Mouse (Mus musculus) thymus, adult 2 months (tissue): Measurements from ENCODE around the gene Gm48551. TPM values are rescaled to one million over a fixed set of nuclear protein-coding genes. Genes with fewer than 3 reads are reported as not detected.
A peak's percentile ranks its signal among the peaks of the same experiment; 100 is the strongest.

Experiments
- DNase-seq: peaks from one replicate; pipeline ENCODE4 v3.0.0; 2021
- H3K27ac ChIP-seq: fragments of 200-500 bp; 2 replicates; pipeline ENCODE4 v1.5.1; 2012; ENCODE audit warnings: low read length, control low read depth; ENCODE audit not compliant: control insufficient read depth, insufficient read depth
- H3K27me3 ChIP-seq: fragments of 200-500 bp; 2 replicates; pipeline ENCODE4 v1.6.1; 2012; ENCODE audit warnings: mild to moderate bottlenecking, low read length, moderate library complexity, mixed read lengths; ENCODE audit not compliant: control insufficient read depth, insufficient read depth
- H3K36me3 ChIP-seq: fragments of 200-500 bp; 2 replicates; pipeline ENCODE4 v1.6.1; 2012; ENCODE audit warnings: mild to moderate bottlenecking, low read length, moderate library complexity; ENCODE audit not compliant: control insufficient read depth, insufficient read depth
- H3K4me1 ChIP-seq: fragments of 200-500 bp; replicated peaks from 2 replicates; pipeline ENCODE4 v1.6.1; 2012; ENCODE audit warnings: low read length; ENCODE audit not compliant: control insufficient read depth, insufficient read depth
- H3K4me3 ChIP-seq: fragments of 200-500 bp; 2 replicates; pipeline ENCODE4 v1.5.1; 2012; ENCODE audit warnings: mild to moderate bottlenecking, low read length, control low read depth, moderate library complexity; ENCODE audit not compliant: control insufficient read depth, insufficient read depth
- CTCF ChIP-seq: fragments of 200-500 bp; IDR thresholded peaks from 2 replicates; pipeline ENCODE4 v1.5.1; 2012; ENCODE audit warnings: mild to moderate bottlenecking, control low read depth, low read length, moderate library complexity, borderline replicate concordance; ENCODE audit not compliant: control insufficient read depth, poor library complexity, insufficient read depth; ENCODE audit errors: extremely low read depth
- POLR2A ChIP-seq: fragments of 200-500 bp; IDR thresholded peaks from 2 replicates; pipeline ENCODE4 v1.6.1; 2012; ENCODE audit warnings: mild to moderate bottlenecking, low read length, control low read depth, moderate library complexity; ENCODE audit not compliant: control insufficient read depth, poor library complexity, insufficient read depth; ENCODE audit errors: extremely low read depth
- WGBS: fragments of 180-500 bp; shearing (Covaris S2); methylation state at CpG from one replicate; pipeline ENCODE4 v1.1.7; 2018; 5-methylcytosine and 5-hydroxymethylcytosine counted together
- polyA plus RNA-seq: library from polyadenylated mRNA; depleted of rRNA; stranded (reverse); fragments of >200 nt; gene quantifications from 2 replicates; pipeline ENCODE4 v1.2.3, GENCODE M21; 2012

The Gm48551 gene
- polyA plus RNA-seq, 1 experiment: 5.3 TPM

DNA sequence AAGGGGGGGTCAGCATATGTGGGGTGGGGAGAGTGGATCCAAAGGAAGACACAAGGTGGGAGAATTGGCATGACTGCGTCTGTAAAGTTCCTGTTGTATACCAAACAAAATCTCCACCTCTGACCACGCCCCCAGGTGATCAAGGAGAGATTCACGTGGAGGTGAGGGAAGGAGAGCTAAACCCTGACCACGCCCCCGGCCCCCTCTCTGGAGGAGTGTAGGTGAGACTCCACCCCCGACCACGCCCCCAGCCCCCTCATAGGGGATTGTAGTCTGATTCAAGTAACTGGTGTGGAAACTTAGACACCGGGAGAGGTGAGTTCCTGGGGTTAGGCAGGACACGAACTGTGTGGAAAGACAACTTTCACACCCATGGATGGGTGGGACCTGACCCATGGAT is 19.8 kb downstream of the Gm48551 start:
- no peaks in the 10 kb centered on the region for H3K27me3 ChIP-seq
- no peak for DNase-seq
- no peaks in the 10 kb centered on the region for H3K36me3 ChIP-seq
- TF ChIP-seq CTCF (no peak), POLR2A (no peak)
- peaks cover 9% of the 10 kb centered on the region for H3K4me1 ChIP-seq
- H3K27ac ChIP-seq: no peak overlapping the region
- no peak overlapping the region for H3K4me3 ChIP-seq
- 85% methylated on average over 9 of the region's 9 CpGs for WGBS

DNA sequence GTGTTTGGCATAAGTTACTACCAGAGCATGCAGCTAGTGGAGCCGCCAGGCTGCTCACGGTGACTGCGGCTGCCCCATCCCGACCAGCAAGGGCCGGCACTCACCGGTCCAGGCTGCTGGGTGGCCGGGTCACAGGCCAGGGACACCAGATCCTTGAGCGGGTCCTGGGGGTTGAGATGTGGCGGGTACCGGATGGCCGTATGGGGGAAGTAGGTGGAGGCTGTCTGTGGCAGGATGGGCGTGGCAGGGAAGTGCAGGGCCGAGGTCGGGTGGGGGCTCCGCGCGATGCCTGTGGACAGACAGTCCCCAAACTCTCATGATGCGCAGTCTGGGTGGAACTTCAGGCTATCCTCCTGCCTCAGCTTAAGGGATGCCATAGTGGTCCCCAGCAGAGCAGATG is 20.5 kb downstream of the Gm48551 start:
- Histone ChIP-seq H3K4me3 (no peak overlapping the region), H3K4me1 (peaks cover 10% of the 10 kb centered on the region), H3K36me3 (no peaks in the 10 kb centered on the region), H3K27me3 (no peaks in the 10 kb centered on the region), H3K27ac (no peak overlapping the region)
- no peak for DNase-seq
- WGBS: 47% methylated on average over 18 of the region's 18 CpGs
- no peak for TF ChIP-seq POLR2A
- TF ChIP-seq CTCF: peak; percentile 22; the same call in 1 of the 2 replicates

DNA sequence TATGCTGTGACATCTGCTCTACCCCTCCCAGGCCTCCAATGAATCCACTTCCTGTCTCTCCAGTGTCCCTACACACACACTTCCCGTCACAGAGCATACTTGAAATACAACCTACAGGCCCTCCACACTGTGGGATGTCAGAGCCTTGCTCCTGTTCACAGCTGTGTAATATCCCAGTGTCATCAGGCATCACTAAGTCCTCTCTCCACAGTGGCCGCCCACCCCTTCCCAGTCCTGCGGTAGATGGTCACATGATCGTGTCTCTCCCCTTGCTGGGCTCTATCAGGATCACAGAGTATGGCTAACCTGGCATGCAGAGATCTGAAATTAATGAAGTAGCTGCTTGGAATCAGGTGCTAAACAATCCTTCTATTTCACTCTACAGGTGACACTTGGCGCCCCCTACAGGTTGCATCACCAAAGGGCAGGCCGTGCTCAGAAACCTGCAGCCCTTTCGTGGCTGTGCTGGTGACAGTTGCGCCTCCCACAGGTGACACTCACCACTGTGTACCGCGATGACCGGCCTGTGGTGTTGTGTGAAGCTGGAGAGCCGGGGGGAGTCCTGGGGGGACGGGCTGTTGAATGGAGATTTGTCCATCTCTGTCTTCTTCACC is 21.4 kb downstream of the Gm48551 start:
- WGBS: 73% methylated on average over 13 of the region's 13 CpGs
- no peak overlapping the region for H3K4me3 ChIP-seq

DNA sequence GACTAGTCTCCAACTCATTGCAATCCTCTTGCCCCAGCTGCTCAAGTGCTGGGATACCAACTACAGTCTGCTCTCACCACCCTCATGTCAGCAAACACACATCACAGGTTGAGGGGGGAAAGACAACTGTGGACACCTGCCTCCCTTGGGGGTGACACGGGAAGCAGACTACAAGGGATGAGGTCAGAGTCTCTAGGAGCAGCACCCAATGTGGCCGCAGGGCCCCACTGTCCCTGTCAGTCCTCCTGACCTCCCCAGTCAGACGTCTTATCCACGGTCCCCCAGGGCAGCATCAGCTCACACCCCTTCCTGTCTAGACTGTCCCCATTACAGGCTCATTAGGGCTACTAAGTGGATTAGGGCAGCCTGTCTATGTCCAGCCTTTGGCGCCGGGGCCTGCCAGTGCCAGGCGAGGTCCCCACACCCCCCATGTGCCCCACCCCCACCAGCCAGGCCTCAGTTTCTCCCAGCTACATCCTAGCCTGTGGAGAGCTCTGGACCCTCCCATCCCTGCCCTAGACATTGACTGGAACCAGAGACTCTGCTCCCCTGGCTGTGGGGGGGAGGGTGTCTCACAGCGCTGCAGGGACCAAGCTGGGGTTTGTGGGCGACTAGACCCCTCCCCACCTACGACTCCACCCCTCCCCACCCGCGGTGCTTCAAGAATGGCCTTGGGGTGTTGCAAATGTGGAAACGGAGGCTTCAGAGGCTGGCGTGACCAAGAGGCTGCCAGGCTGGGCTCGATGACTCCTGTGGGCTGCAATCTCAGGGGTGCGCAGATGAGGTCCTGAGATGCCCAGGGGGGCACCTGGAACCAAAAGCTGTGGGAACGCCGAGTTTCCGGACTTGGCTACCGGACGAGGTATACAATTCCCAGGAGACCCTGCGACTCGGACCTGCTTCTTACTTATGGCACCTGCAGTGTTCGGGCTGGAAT is 22.5 kb downstream of the Gm48551 start:
- no peaks in the 10 kb centered on the region for H3K36me3 ChIP-seq
- no peak overlapping the region for H3K4me3 ChIP-seq
- peaks cover 10% of the 10 kb centered on the region for H3K4me1 ChIP-seq

More for the DNA sequence above, 21.4 kb downstream of the Gm48551 start:
- Histone ChIP-seq H3K27me3 (no peaks in the 10 kb centered on the region), H3K4me1 (peaks cover 10% of the 10 kb centered on the region), H3K27ac (no peak overlapping the region), H3K36me3 (no peaks in the 10 kb centered on the region)
- DNase-seq: peak; percentile 68
- TF ChIP-seq POLR2A: no peak
- peak; percentile 74 for TF ChIP-seq CTCF

DNA sequence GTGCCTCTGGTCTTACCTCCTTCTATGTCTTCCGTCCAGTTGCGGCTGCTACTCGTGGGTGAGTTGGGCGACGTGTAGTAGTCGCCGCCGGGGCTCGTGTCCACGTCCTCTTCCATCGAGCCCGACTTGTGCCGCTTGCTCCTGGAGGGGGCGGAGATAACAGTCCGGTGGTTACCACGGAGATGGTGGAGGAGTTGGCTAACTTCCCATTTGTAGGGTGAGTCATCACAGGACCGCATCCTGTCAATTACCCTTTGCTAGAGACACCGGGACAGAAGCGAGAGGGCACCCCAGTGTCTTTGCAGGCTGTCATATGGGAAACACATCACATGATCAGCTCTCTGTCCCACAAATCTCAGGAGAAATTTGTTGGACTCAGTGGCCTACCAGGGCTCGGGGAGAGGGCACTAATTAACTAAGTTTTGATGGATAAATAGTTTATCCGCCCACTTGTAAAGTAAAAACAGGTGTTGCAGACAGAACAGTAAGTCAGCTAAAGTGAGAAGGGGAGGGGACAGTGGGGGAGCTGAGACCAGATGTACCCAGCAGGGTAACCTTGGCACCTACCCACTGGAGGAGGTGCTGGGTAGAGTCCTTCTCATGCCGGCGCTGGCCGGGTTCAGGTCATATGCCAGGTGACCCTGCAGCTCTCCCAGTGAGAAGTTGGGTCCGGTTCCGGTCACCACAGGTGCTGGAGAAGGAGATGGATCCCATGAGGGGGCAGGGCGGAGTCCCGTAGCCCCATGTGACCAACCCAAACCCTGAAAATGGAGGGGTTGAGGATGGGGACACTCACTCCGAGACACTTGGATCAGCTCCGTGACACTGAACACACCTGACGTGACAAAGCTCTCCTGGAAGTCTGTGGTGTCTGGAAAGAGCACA is 23.5 kb downstream of the Gm48551 start:
- Histone ChIP-seq H3K27me3 (no peaks in the 10 kb centered on the region), H3K4me1 (peaks cover 10% of the 10 kb centered on the region), H3K36me3 (no peaks in the 10 kb centered on the region), H3K4me3 (no peak overlapping the region), H3K27ac (no peak overlapping the region)
- no peak for DNase-seq
- 33% methylated on average over 31 of the region's 31 CpGs for WGBS
- TF ChIP-seq POLR2A (no peak), CTCF (0 out of 2 replicates have a peak, but pooled peaks have one; percentile 18)

More for the DNA sequence above, 22.5 kb downstream of the Gm48551 start:
- DNase-seq: no peak
- no peak overlapping the region for H3K27ac ChIP-seq
- no peaks in the 10 kb centered on the region for H3K27me3 ChIP-seq
- 75% methylated on average over 24 of the region's 24 CpGs for WGBS
- TF ChIP-seq POLR2A (no peak), CTCF (no peak)

DNA sequence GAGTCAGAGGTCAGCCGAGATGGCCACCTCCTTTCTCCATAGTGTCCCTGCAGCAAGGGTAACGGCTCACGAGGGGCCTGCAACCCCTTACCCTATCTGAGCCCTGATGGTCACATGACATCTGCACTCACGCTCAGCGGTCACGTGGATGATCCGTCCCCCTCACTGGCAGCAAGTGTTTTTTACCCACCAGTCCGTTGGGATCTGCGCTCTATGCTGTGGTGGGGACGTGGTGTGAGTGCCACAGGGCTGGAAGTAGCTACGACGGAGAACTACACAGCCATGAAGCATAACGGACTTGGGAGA is 24.1 kb downstream of the Gm48551 start:
- WGBS: 89% methylated on average over 13 of the region's 13 CpGs
- DNase-seq: no peak
- H3K4me3 ChIP-seq: no peak overlapping the region
- no peaks in the 10 kb centered on the region for H3K36me3 ChIP-seq
- H3K27me3 ChIP-seq: no peaks in the 10 kb centered on the region
- TF ChIP-seq CTCF (no peak), POLR2A (no peak)
- peaks cover 10% of the 10 kb centered on the region for H3K4me1 ChIP-seq
- no peak overlapping the region for H3K27ac ChIP-seq
